In the genomic region with DNA sequence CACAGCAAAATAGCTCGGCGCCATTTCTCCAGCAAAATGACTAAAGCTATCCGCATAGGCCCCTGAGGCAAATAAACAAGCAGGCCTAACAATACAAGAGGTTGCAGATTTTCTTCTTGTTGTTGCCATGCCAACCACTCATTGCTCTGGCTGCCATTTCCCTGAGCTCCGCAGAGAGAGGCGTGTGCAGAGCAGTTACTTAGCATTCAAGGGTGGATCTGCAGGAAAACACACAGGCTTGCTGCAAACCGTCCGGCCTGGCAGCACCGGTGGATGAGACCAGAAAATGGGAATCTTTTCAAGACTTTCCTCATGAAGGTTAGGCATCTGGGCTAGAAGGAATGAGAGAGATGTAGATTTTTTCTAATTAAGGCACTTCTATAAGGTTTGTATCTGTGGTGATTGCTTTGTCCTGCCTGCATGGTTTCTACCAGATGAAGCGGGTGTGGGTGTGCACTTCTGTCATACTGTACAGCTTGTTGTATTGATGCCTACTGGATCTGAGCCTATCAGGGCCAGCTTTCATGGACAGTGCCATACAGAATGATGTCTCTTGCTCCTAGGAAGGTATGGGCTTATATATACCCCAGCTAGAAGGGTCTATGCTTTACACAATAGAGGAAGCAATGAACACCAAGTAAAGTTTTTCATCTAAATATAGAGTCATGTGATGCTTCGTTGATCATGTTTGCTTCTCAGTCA, we compare ENCODE assay signal across 9 mouse cellular contexts.
DNase-seq lines count a peak whose midpoint lies in the region; ATAC-seq and TF ChIP-seq lines count a peak whose summit lies in the region.
"Had no signal": no experiment of that assay in that cellular context is flagged by ENCODE, and none has a peak within 500 bp of the region (broad histone marks: within the 10 kb centered on the region; RNA-seq: fewer than 3 reads in every experiment).

No protein-coding gene starts in this region.

- peak overlapping the region; percentile 59 for H3K4me2 ChIP-seq in forebrain, embryonic 14.5 days (ENCODE audit: low read length)

- H3K4me3 ChIP-seq in forebrain, embryonic 14.5 days (ENCODE audit: low read depth, low read length): peak overlapping the region; percentile 34
- H3K4me3 ChIP-seq in lung, adult 2 months (replicated peaks; ENCODE audit: extremely low read depth, low read depth, low read length): no peak overlapping the region
- H3K4me3 ChIP-seq: myocyte had no signal

- H3K9me3 ChIP-seq in forebrain, embryonic 14.5 days (replicated peaks; ENCODE audit: control insufficient read depth, low read length): no peaks in the 10 kb centered on the region

- peaks cover 30% of the 10 kb centered on the region for H3K4me1 ChIP-seq in forebrain, embryonic 14.5 days (ENCODE audit: control insufficient read depth, insufficient read depth, low read length)
- no peaks in the 10 kb centered on the region for H3K4me1 ChIP-seq in lung, adult 2 months (ENCODE audit: control insufficient read depth, insufficient read depth, low read length)

- peak overlapping the region; percentile 64 for H3K9ac ChIP-seq in forebrain, embryonic 14.5 days (ENCODE audit: low read length)

- peak; percentile 96 for ATAC-seq in forebrain, embryonic 14.5 days
- no peak for ATAC-seq in megakaryocyte-erythroid progenitor cell, adult 5-6 weeks (replicated peaks; ENCODE audit: low FRiP score, low TSS enrichment, poor library complexity, severe bottlenecking)
- no peak for ATAC-seq in activated CD4-positive, CD25-positive, alpha-beta regulatory T cell, adult 4 months

- H3K27me3 ChIP-seq in forebrain, embryonic 14.5 days (replicated peaks; ENCODE audit: control insufficient read depth, insufficient read depth, low read length): no peaks in the 10 kb centered on the region

- peak; percentile 50 for DNase-seq in cerebellum, adult 9-11 months
- peak; percentile 96 for DNase-seq in forebrain, embryonic 14.5 days (ENCODE audit: low spot score)
- DNase-seq in left cerebral cortex, adult 9 months (ENCODE audit: low spot score in 2 of 2): peak; percentile 57 to 72
- peak; percentile 74 for DNase-seq in right cerebral cortex, adult 18-20 months
- no peak for DNase-seq in lung, adult 2 months
- no peak for DNase-seq in spleen, postnatal 36 days (ENCODE audit: low spot score in 2 of 2)

- peak overlapping the region; percentile 93 for H3K27ac ChIP-seq in forebrain, embryonic 14.5 days (ENCODE audit: low read depth, low read length)

- TF ChIP-seq CTCF in lung, adult 2 months (IDR thresholded peaks at IDR 0.05; ENCODE audit: insufficient read depth, low read length): no peak

- peaks cover 17% of the 10 kb centered on the region; the same call in 1 of the 2 replicates for H3K36me3 ChIP-seq in forebrain, embryonic 14.5 days (ENCODE audit: control insufficient read depth, insufficient read depth, low read length)

- 4% methylated on average over 10 of the region's 10 CpGs for WGBS in forebrain, embryonic 14.5 days
- WGBS in lung, adult 2 months: 82% methylated on average over 10 of the region's 10 CpGs

- TF ChIP-seq POLR2A in lung, adult 2 months (IDR thresholded peaks at IDR 0.05; ENCODE audit: borderline replicate concordance, extremely low read depth, low read depth, low read length): no peak

Comparison
In these comparisons a context has a peak if more than half of its experiments do, and no peak if none do; other contexts are left out.
1. DNase-seq: peak in cerebellum, adult 9-11 months (single experiment), forebrain, embryonic 14.5 days (single experiment), left cerebral cortex, adult 9 months (2 of 2) and right cerebral cortex, adult 18-20 months (single experiment); none in lung, adult 2 months (single experiment) and spleen, postnatal 36 days (0 of 2).